Mouse (Mus musculus): ENCODE results near the gene Gm43552. TPM values are rescaled to one million over a fixed set of nuclear protein-coding genes. Genes with fewer than 3 reads are reported as not detected.

Gene Gm43552
- polyA plus RNA-seq, 1 experiment from 2014 or later, result not detected

- Histone ChIP-seq H3K4me3 (no peak overlapping the region), H3K36me3 (peaks cover 54% of the 10 kb centered on the region), H3K9ac (no peak overlapping the region), H3K4me2 (replicated peaks) (no peak overlapping the region), H3K27me3 (no peaks in the 10 kb centered on the region), H3K27ac (no peak overlapping the region), H3K4me1 (no peaks in the 10 kb centered on the region), H3K9me3 (replicated peaks) (no peaks in the 10 kb centered on the region)
- ATAC-seq (ENCODE audit: low FRiP score), result no peak
- WGBS, result 96% methylated on average over 5 of the region's 5 CpGs
Measured at GRCm38 (mm10) chr5:65425251-65425650, 67.4 kb downstream of the Gm43552 start.

- H3K4me3 ChIP-seq, result no peak overlapping the region
- H3K9ac ChIP-seq, result no peak overlapping the region
- no peaks in the 10 kb centered on the region for H3K27me3 ChIP-seq
- no peak overlapping the region for H3K4me2 ChIP-seq (replicated peaks)
- peaks cover 58% of the 10 kb centered on the region for H3K36me3 ChIP-seq
- WGBS, result 92% methylated on average over 6 of the region's 6 CpGs
- ATAC-seq (ENCODE audit: low FRiP score), result no peak
- H3K9me3 ChIP-seq (replicated peaks), result no peaks in the 10 kb centered on the region
- H3K4me1 ChIP-seq, result no peaks in the 10 kb centered on the region
- H3K27ac ChIP-seq, result no peak overlapping the region
Measured at GRCm38 (mm10) chr5:65424215-65424614, 68.4 kb downstream of the Gm43552 start.

GRCm38 (mm10) chr5:65422803-65423202 is 69.8 kb downstream of the Gm43552 start:
- no peaks in the 10 kb centered on the region for H3K27me3 ChIP-seq
- WGBS, result 92% methylated on average over 8 of the region's 8 CpGs
- H3K9me3 ChIP-seq (replicated peaks), result no peaks in the 10 kb centered on the region
- no peaks in the 10 kb centered on the region for H3K4me1 ChIP-seq
- H3K27ac ChIP-seq, result no peak overlapping the region
- H3K9ac ChIP-seq, result no peak overlapping the region
- no peak overlapping the region for H3K4me3 ChIP-seq
- no peak for ATAC-seq (ENCODE audit: low FRiP score)
- peaks cover 67% of the 10 kb centered on the region for H3K36me3 ChIP-seq
- H3K4me2 ChIP-seq (replicated peaks), result no peak overlapping the region

GRCm38 (mm10) chr5:65420822-65421221 is 71.8 kb downstream of the Gm43552 start:
- Histone ChIP-seq H3K9me3 (replicated peaks) (no peaks in the 10 kb centered on the region), H3K27me3 (no peaks in the 10 kb centered on the region), H3K4me2 (replicated peaks) (no peak overlapping the region), H3K4me1 (0 out of 2 replicates have a peak, but pooled peaks cover 2% of the 10 kb centered on the region), H3K4me3 (no peak overlapping the region), H3K27ac (no peak overlapping the region), H3K36me3 (peaks cover 77% of the 10 kb centered on the region), H3K9ac (no peak overlapping the region)
- WGBS, result 86% methylated on average over 6 of the region's 6 CpGs
- ATAC-seq (ENCODE audit: low FRiP score), result no peak

- no peak overlapping the region for H3K27ac ChIP-seq
- no peaks in the 10 kb centered on the region for H3K9me3 ChIP-seq (replicated peaks)
- H3K9ac ChIP-seq, result no peak overlapping the region
- H3K4me3 ChIP-seq, result no peak overlapping the region
- WGBS, result 84% methylated on average over 10 of the region's 10 CpGs
- H3K36me3 ChIP-seq, result peaks cover 75% of the 10 kb centered on the region
- no peak overlapping the region for H3K4me2 ChIP-seq (replicated peaks)
- peaks cover 6% of the 10 kb centered on the region; the same call in 1 of the 2 replicates for H3K4me1 ChIP-seq
- ATAC-seq (ENCODE audit: low FRiP score), result no peak
- no peaks in the 10 kb centered on the region for H3K27me3 ChIP-seq
Measured at GRCm38 (mm10) chr5:65419136-65419535, 73.5 kb downstream of the Gm43552 start.

- ATAC-seq (ENCODE audit: low FRiP score), result no peak
- Histone ChIP-seq H3K27ac (no peak overlapping the region), H3K27me3 (no peaks in the 10 kb centered on the region), H3K4me2 (replicated peaks) (no peak overlapping the region; the same call in 1 of the 2 replicates), H3K36me3 (peaks cover 66% of the 10 kb centered on the region), H3K4me3 (no peak overlapping the region), H3K4me1 (peaks cover 6% of the 10 kb centered on the region; the same call in 1 of the 2 replicates), H3K9me3 (replicated peaks) (no peaks in the 10 kb centered on the region), H3K9ac (peak overlapping the region; percentile 37; the same call in 1 of the 2 replicates)
- WGBS, result 20% methylated on average over 26 of the region's 26 CpGs
Measured at GRCm38 (mm10) chr5:65415653-65416458, 76.8 kb downstream of the Gm43552 start.

- Histone ChIP-seq H3K27ac (peak overlapping the region; percentile 30; the same call in 1 of the 2 replicates), H3K4me3 (no peak overlapping the region), H3K27me3 (no peaks in the 10 kb centered on the region), H3K9ac (no peak overlapping the region), H3K36me3 (peaks cover 71% of the 10 kb centered on the region), H3K4me2 (replicated peaks) (no peak overlapping the region), H3K4me1 (no peaks in the 10 kb centered on the region), H3K9me3 (replicated peaks) (no peaks in the 10 kb centered on the region)
- WGBS, result 40% methylated on average over 12 of the region's 12 CpGs
- ATAC-seq (ENCODE audit: low FRiP score), result no peak
Measured at GRCm38 (mm10) chr5:65407989-65408388, 84.6 kb downstream of the Gm43552 start.

GRCm38 (mm10) chr5:65401251-65401994 is 91.2 kb downstream of the Gm43552 start:
- H3K4me2 ChIP-seq (replicated peaks), result no peak overlapping the region
- no peak overlapping the region for H3K27ac ChIP-seq
- no peak overlapping the region for H3K9ac ChIP-seq
- H3K4me3 ChIP-seq, result no peak overlapping the region
- H3K27me3 ChIP-seq, result no peaks in the 10 kb centered on the region
- WGBS, result 33% methylated on average over 2 of the region's 2 CpGs
- no peaks in the 10 kb centered on the region for H3K9me3 ChIP-seq (replicated peaks)
- ATAC-seq (ENCODE audit: low FRiP score), result no peak
- peaks cover 72% of the 10 kb centered on the region for H3K36me3 ChIP-seq
- H3K4me1 ChIP-seq, result no peaks in the 10 kb centered on the region

GRCm38 (mm10) chr5:65394425-65394824 is 98.2 kb downstream of the Gm43552 start:
- H3K4me3 ChIP-seq, result no peak overlapping the region
- 95% methylated on average over 7 of the region's 7 CpGs for WGBS

GRCm38 (mm10) chr5:65391753-65392152 is 100.9 kb downstream of the Gm43552 start:
- peak overlapping the region; percentile 92 for H3K27ac ChIP-seq
- peak overlapping the region; percentile 74 for H3K9ac ChIP-seq
- no peaks in the 10 kb centered on the region for H3K9me3 ChIP-seq (replicated peaks)
- WGBS, result 3% methylated on average over 12 of the region's 12 CpGs
- peaks cover 47% of the 10 kb centered on the region for H3K36me3 ChIP-seq
- H3K27me3 ChIP-seq, result no peaks in the 10 kb centered on the region
- ATAC-seq (ENCODE audit: low FRiP score), result peak; percentile 59
- H3K4me3 ChIP-seq, result peak overlapping the region; percentile 83
- peak overlapping the region; percentile 79 for H3K4me2 ChIP-seq (replicated peaks)
- H3K4me1 ChIP-seq, result peaks cover 12% of the 10 kb centered on the region

More at GRCm38 (mm10) chr5:65394425-65394824, 98.2 kb downstream of the Gm43552 start:
- no peak for ATAC-seq (ENCODE audit: low FRiP score)
- no peaks in the 10 kb centered on the region for H3K27me3 ChIP-seq
- H3K9ac ChIP-seq, result no peak overlapping the region
- H3K27ac ChIP-seq, result no peak overlapping the region
- peaks cover 44% of the 10 kb centered on the region for H3K36me3 ChIP-seq
- H3K4me1 ChIP-seq, result peaks cover 12% of the 10 kb centered on the region
- no peak overlapping the region for H3K4me2 ChIP-seq (replicated peaks)
- no peaks in the 10 kb centered on the region for H3K9me3 ChIP-seq (replicated peaks)

- Histone ChIP-seq H3K9ac (peak within 1 kb of the TSS; percentile 96), H3K9me3 (replicated peaks) (no peaks in the 10 kb centered on the region), H3K36me3 (peaks cover 39% of the 10 kb centered on the region), H3K27ac (peak within 1 kb of the TSS; percentile 92), H3K27me3 (no peaks in the 10 kb centered on the region), H3K4me1 (peaks cover 12% of the 10 kb centered on the region), H3K4me3 (peak within 1 kb of the TSS; percentile 83), H3K4me2 (replicated peaks) (peak within 1 kb of the TSS; percentile 79)
- ATAC-seq (ENCODE audit: low FRiP score), result peak; percentile 98
- WGBS, result under 1% methylated on average over 83 of the region's 83 CpGs
Measured at GRCm38 (mm10) chr5:65390648-65391644, 101.7 kb downstream of the Gm43552 start, which contains the start of the genes Rpl9 and Lias. TSS of gene Rpl9 (minus strand) at chr5:65391444. TSS of gene Lias (plus strand) at chr5:65391497.
